Mouse (Mus musculus) right cerebral cortex, postnatal 36 days (tissue): Measurements from ENCODE around the gene Mtmr4.

ENCODE experiments used
- DNase-seq, 2 experiments: peaks; one replicate each; pipeline ENCODE4 v3.0.0; 2022; ENCODE audit warnings: low spot score in 2 of 2, mixed read lengths in 1 of 2

The Mtmr4 gene

GRCm38 (mm10) chr11:87615551-87615950 is 23.6 kb downstream of the Mtmr4 start:
- no peak for DNase-seq

- no peak for DNase-seq
Measured at GRCm38 (mm10) chr11:87615952-87616351, 24.0 kb downstream of the Mtmr4 start.

- DNase-seq: no peak
Measured at GRCm38 (mm10) chr11:87616790-87617474, 25.0 kb downstream of the Mtmr4 start, which contains the start of gene Hsf5. Hsf5 (plus strand) TSS chr11:87617164.

- no peak for DNase-seq
Measured at GRCm38 (mm10) chr11:87617606-87618005, 25.6 kb downstream of the Mtmr4 start.

GRCm38 (mm10) chr11:87623160-87623559 is 31.2 kb downstream of the Mtmr4 start:
- DNase-seq: no peak

GRCm38 (mm10) chr11:87629859-87630258 is 37.9 kb downstream of the Mtmr4 start:
- DNase-seq: no peak

- no peak for DNase-seq
Measured at GRCm38 (mm10) chr11:87638793-87639192, 46.8 kb downstream of the Mtmr4 start.

GRCm38 (mm10) chr11:87639206-87639605 is 47.2 kb downstream of the Mtmr4 start:
- no peak for DNase-seq

GRCm38 (mm10) chr11:87642865-87643264 is 50.9 kb downstream of the Mtmr4 start:
- no peak for DNase-seq

GRCm38 (mm10) chr11:87654693-87655092 is 62.7 kb downstream of the Mtmr4 start:
- no peak for DNase-seq

- no peak for DNase-seq
Measured at GRCm38 (mm10) chr11:87659216-87659615, 67.3 kb downstream of the Mtmr4 start.

- peak; percentile 73 to 75 for DNase-seq
Measured at GRCm38 (mm10) chr11:87662407-87662806, 70.4 kb downstream of the Mtmr4 start, which contains the start of gene Rnf43. Rnf43 (plus strand) TSS chr11:87662722.

- DNase-seq: no peak
Measured at GRCm38 (mm10) chr11:87662822-87663221, 70.9 kb downstream of the Mtmr4 start.

- DNase-seq: no peak
Measured at GRCm38 (mm10) chr11:87663948-87664347, 72.0 kb downstream of the Mtmr4 start.

- DNase-seq: no peak
Measured at GRCm38 (mm10) chr11:87664521-87664920, 72.6 kb downstream of the Mtmr4 start.

GRCm38 (mm10) chr11:87665224-87665623 is 73.3 kb downstream of the Mtmr4 start:
- no peak for DNase-seq

- no peak for DNase-seq
Measured at GRCm38 (mm10) chr11:87665658-87666057, 73.7 kb downstream of the Mtmr4 start.
